In the genomic region with DNA sequence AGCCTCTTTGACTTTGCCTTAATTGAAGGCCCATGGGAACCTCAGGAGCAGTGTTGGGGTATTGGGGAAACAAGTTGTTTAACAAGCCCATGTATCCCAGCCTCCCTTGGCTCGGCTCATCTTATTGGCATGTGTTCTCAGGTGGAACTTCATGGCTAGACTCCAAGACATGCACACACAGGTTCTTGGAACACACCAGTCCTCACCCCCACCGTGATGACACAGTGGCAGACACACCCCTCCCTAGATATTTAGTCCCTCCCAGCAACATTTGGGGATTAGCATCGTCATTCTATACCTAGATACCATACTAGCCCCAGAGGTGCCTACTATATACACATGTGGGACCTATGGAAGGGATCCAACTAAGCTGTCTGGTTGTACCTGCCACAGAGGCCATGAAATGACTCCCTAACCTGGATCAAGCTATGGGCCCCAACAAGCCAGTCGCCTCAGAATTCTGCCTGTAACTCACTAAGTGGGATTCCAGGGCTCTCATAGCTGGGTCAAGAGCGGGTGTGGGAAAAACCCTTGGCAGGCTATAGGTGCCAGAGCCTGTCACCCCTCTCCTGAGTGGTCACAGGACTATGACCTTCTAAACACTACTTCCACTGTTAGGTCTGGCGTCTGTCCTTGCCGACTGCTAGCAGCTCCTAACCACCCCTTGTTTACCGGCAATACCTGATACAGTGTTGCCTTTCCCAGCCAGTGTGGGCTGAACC, we compare ENCODE assay signal across 9 mouse cellular contexts. TPM values are rescaled to one million over a fixed set of nuclear protein-coding genes. Genes with fewer than 3 reads are reported as not detected.
DNase-seq lines count a peak whose midpoint lies in the region; ATAC-seq lines count a peak whose summit lies in the region.
"Had no signal": no experiment of that assay in that cellular context is flagged by ENCODE, and none has a peak within 500 bp of the region (broad histone marks: within the 10 kb centered on the region; RNA-seq: fewer than 3 reads in every experiment).

No protein-coding gene starts in this region.

- H3K4me2 ChIP-seq in neural tube, embryonic 12.5 days (replicated peaks), result peak overlapping the region; percentile 88
- H3K4me2 ChIP-seq in heart, embryonic 15.5 days, result peak overlapping the region; percentile 80
- H3K4me2 ChIP-seq in stomach, embryonic 14.5 days (replicated peaks; ENCODE audit: low read depth, low read length), result peak overlapping the region; percentile 73

- H3K4me1 ChIP-seq in neural tube, embryonic 12.5 days, result peaks cover 17% of the 10 kb centered on the region
- H3K4me1 ChIP-seq in heart, embryonic 15.5 days (replicated peaks), result peaks cover 55% of the 10 kb centered on the region
- peaks cover 18% of the 10 kb centered on the region; the same call in 1 of the 2 replicates for H3K4me1 ChIP-seq in stomach, embryonic 14.5 days (ENCODE audit: control insufficient read depth, insufficient read depth, low read length)

- no peaks in the 10 kb centered on the region for H3K9me3 ChIP-seq in neural tube, embryonic 12.5 days
- H3K9me3 ChIP-seq in heart, embryonic 15.5 days (replicated peaks), result no peaks in the 10 kb centered on the region
- no peaks in the 10 kb centered on the region for H3K9me3 ChIP-seq in stomach, embryonic 14.5 days (ENCODE audit: control insufficient read depth, low read depth, low read length)

- ATAC-seq in neural tube, embryonic 12.5 days (ENCODE audit: low FRiP score, low read depth), result no peak
- no peak for ATAC-seq in heart, embryonic 15.5 days (replicated peaks; ENCODE audit: insufficient number of reproducible peaks, insufficient read depth, low FRiP score, low read depth)
- ATAC-seq in stomach, embryonic 14.5 days (ENCODE audit: insufficient number of reproducible peaks, insufficient read depth, low FRiP score, low read depth), result no peak
- ATAC-seq: Patski had no signal

- H3K9ac ChIP-seq in neural tube, embryonic 12.5 days, result no peak overlapping the region
- peak overlapping the region; percentile 78 for H3K9ac ChIP-seq in heart, embryonic 15.5 days
- no peak overlapping the region for H3K9ac ChIP-seq in stomach, embryonic 14.5 days (replicated peaks; ENCODE audit: low read depth, low read length)

- H3K36me3 ChIP-seq in neural tube, embryonic 12.5 days, result peaks cover 10% of the 10 kb centered on the region
- H3K36me3 ChIP-seq in heart, embryonic 15.5 days, result peaks cover 26% of the 10 kb centered on the region
- peaks cover 13% of the 10 kb centered on the region for H3K36me3 ChIP-seq in stomach, embryonic 14.5 days (ENCODE audit: control insufficient read depth, insufficient read depth, low read length)

- DNase-seq in neural tube, embryonic 10.5 days (ENCODE audit: extremely low spot score, low spot score), result no peak
- DNase-seq in kidney, postnatal 4 days, result peak; percentile 28 to 45
- no peak for DNase-seq in adrenal gland, postnatal 10 days
- no peak for DNase-seq in cerebellum, postnatal 25 days
- DNase-seq in layer of hippocampus, postnatal 10 days (ENCODE audit: low spot score in 2 of 2), result no peak

- H3K4me3 ChIP-seq in neural tube, embryonic 12.5 days, result no peak overlapping the region
- peak overlapping the region; percentile 74 for H3K4me3 ChIP-seq in heart, embryonic 15.5 days
- H3K4me3 ChIP-seq in stomach, embryonic 14.5 days (ENCODE audit: low read depth, low read length), result peak overlapping the region; percentile 63; the same call in 1 of the 2 replicates

- H3K27ac ChIP-seq in neural tube, embryonic 12.5 days, result no peak overlapping the region
- H3K27ac ChIP-seq in heart, embryonic 15.5 days, result peak overlapping the region; percentile 94
- 0 out of 2 replicates have a peak overlapping the region, but pooled peaks have one; percentile 28 for H3K27ac ChIP-seq in stomach, embryonic 14.5 days (ENCODE audit: low read length)

- WGBS in neural tube, embryonic 12.5 days, result 86% methylated on average over 8 of the region's 8 CpGs
- 47% methylated on average over 8 of the region's 8 CpGs for WGBS in heart, embryonic 15.5 days
- 70% methylated on average over 8 of the region's 8 CpGs for WGBS in stomach, embryonic 14.5 days

- peaks cover 6% of the 10 kb centered on the region; the same call in 1 of the 2 replicates for H3K27me3 ChIP-seq in neural tube, embryonic 12.5 days (replicated peaks)
- H3K27me3 ChIP-seq in heart, embryonic 15.5 days, result no peaks in the 10 kb centered on the region
- H3K27me3 ChIP-seq in stomach, embryonic 14.5 days (ENCODE audit: control insufficient read depth, insufficient read depth, low read length), result no peaks in the 10 kb centered on the region
- H3K27me3 ChIP-seq: Patski had no signal

RNA-seq across cellular contexts. Expression of a gene that starts 2.4 kb away (rescaled TPM):
- 6.6 and 9.3 TPM in 2 replicates for polyA plus RNA-seq in neural tube, embryonic 12.5 days (2016; fragmentation: Nextera tagmentation; extraction: Ambion mirVana)
- 31.1 and 36.3 TPM in 2 replicates for polyA plus RNA-seq in heart, embryonic 15.5 days (2015; fragmentation: Nextera tagmentation; extraction: Ambion mirVana)
- 8.0 and 9.5 TPM in 2 replicates for polyA plus RNA-seq in stomach, embryonic 14.5 days (2014; fragmentation: Nextera tagmentation; extraction: Ambion mirVana)
- total RNA-seq in adrenal gland, postnatal 10 days (2021), result 10 to 100 TPM; 36.9 to 45.3 TPM
- total RNA-seq in layer of hippocampus, postnatal 10 days (2021), result 10 to 100 TPM in 1 of 2 experiments, 1 to 10 TPM in 1; 5.9 to 10.0 TPM

RNA-seq across cellular contexts. Expression of a gene that starts 8.5 kb away (rescaled TPM):
- 3.5 and 3.7 TPM in 2 replicates for polyA plus RNA-seq in neural tube, embryonic 12.5 days (2016; fragmentation: Nextera tagmentation; extraction: Ambion mirVana)
- polyA plus RNA-seq in heart, embryonic 15.5 days (2015; fragmentation: Nextera tagmentation; extraction: Ambion mirVana), result 6.9 and 12.9 TPM in 2 replicates
- 24.8 and 27.8 TPM in 2 replicates for polyA plus RNA-seq in stomach, embryonic 14.5 days (2014; fragmentation: Nextera tagmentation; extraction: Ambion mirVana)
- 10 to 100 TPM; 28.6 to 29.5 TPM for total RNA-seq in adrenal gland, postnatal 10 days (2021)
- 1 to 10 TPM; 1.7 to 1.8 TPM for total RNA-seq in layer of hippocampus, postnatal 10 days (2021)

RNA-seq across cellular contexts. Expression of a gene that starts 39.9 kb away (rescaled TPM):
- polyA plus RNA-seq in neural tube, embryonic 12.5 days (2016; fragmentation: Nextera tagmentation; extraction: Ambion mirVana), result 14.2 and 15.5 TPM in 2 replicates
- polyA plus RNA-seq in heart, embryonic 15.5 days (2015; fragmentation: Nextera tagmentation; extraction: Ambion mirVana), result 11.2 and 11.8 TPM in 2 replicates
- 12.4 and 12.9 TPM in 2 replicates for polyA plus RNA-seq in stomach, embryonic 14.5 days (2014; fragmentation: Nextera tagmentation; extraction: Ambion mirVana)
- total RNA-seq in adrenal gland, postnatal 10 days (2021), result 10 to 100 TPM; 24.1 to 33.5 TPM
- 10 to 100 TPM; 14.6 to 19.9 TPM for total RNA-seq in layer of hippocampus, postnatal 10 days (2021)

RNA-seq across cellular contexts. Expression of a gene that starts 42.2 kb away (rescaled TPM):
- polyA plus RNA-seq in neural tube, embryonic 12.5 days (2016; fragmentation: Nextera tagmentation; extraction: Ambion mirVana), result 4.1 and 4.8 TPM in 2 replicates
- 0.90 and 1.1 TPM in 2 replicates for polyA plus RNA-seq in heart, embryonic 15.5 days (2015; fragmentation: Nextera tagmentation; extraction: Ambion mirVana)
- 0.13 and 0.19 TPM in 2 replicates for polyA plus RNA-seq in stomach, embryonic 14.5 days (2014; fragmentation: Nextera tagmentation; extraction: Ambion mirVana)
- 10 to 100 TPM in 1 of 2 experiments, 1 to 10 TPM in 1; 4.0 to 10.9 TPM for total RNA-seq in adrenal gland, postnatal 10 days (2021)
- total RNA-seq in layer of hippocampus, postnatal 10 days (2021), result 1 to 10 TPM; 2.5 to 3.2 TPM

Comparison
In these comparisons a context has a peak if more than half of its experiments do, and no peak if none do; other contexts are left out.
1. DNase-seq: peak in kidney, postnatal 4 days (2 of 2); none in neural tube, embryonic 10.5 days (single experiment), adrenal gland, postnatal 10 days (single experiment), cerebellum, postnatal 25 days (0 of 2) and layer of hippocampus, postnatal 10 days (0 of 2).
2. Peak in every context shown above with its lines, with median percentiles within 50 percentile points of each other: H3K4me2 ChIP-seq.